Mouse (Mus musculus): ENCODE results near the gene Negr1. TPM values are rescaled to one million over a fixed set of nuclear protein-coding genes. Genes with fewer than 3 reads are reported as not detected.

The Negr1 gene
- polyA plus RNA-seq, 1 experiment from 2014 or later, result 5.3 TPM

DNA sequence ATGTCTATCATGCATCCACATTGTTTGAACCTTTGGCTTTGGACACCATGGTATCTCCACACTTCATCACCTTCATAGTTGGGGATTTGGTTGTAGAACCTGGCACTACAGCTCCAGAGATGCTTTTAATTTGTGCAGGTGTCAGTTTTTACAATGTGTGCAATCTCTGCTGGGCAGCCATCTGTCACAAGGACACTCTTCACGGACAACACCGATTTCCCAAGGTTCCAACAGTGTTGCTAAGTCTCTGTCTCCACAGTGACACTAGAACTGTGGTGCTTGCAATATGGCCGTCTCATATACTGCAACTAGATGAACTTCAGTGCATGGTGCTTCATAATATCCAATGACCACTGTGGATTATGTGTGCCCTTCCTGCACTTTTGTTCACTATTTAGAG lies 425.5 kb downstream of the Negr1 start:
- no peaks in the 10 kb centered on the region for H3K36me3 ChIP-seq (ENCODE audit: control insufficient read depth, insufficient read depth, low read length)
- DNase-seq (ENCODE audit: low spot score), result no peak
- H3K27ac ChIP-seq (ENCODE audit: low read depth, low read length), result no peak overlapping the region
- no peak overlapping the region for H3K4me2 ChIP-seq (ENCODE audit: low read depth, low read length, severe bottlenecking)
- H3K27me3 ChIP-seq (ENCODE audit: control insufficient read depth, insufficient read depth, low read length), result no peaks in the 10 kb centered on the region
- H3K9ac ChIP-seq (ENCODE audit: low read length), result no peak overlapping the region
- no peaks in the 10 kb centered on the region for H3K9me3 ChIP-seq (ENCODE audit: control insufficient read depth, low read length)
- ATAC-seq (replicated peaks; ENCODE audit: low FRiP score), result no peak
- no peaks in the 10 kb centered on the region for H3K4me1 ChIP-seq (replicated peaks; ENCODE audit: control insufficient read depth, insufficient read depth, low read length)
- no peak overlapping the region for H3K4me3 ChIP-seq (ENCODE audit: low read depth, low read length)
- 87% methylated on average over 3 of the region's 3 CpGs for whole genome bisulfite sequencing

DNA sequence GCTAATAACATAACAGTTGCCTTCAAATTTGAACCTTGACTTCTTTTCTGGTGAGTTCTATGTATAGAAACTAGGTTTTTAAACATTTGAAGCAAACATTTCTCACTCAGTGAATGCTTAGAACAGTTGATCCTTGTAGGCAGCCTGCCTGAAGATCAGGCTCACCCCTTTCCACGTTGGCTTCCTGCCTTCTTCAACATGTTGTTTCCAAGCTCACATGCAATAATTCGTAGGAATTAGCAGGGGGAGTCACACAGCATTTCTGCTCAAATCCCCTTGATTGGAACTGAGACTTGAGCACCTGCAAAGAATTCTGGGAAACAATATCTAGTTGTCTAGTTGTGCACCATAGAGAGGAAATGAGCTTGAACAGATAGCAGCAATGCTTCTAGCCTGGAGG lies 430.6 kb downstream of the Negr1 start:
- ATAC-seq (replicated peaks; ENCODE audit: low FRiP score) (no peak), DNase-seq (ENCODE audit: low spot score) (no peak)
- H3K9ac ChIP-seq (ENCODE audit: low read length), result no peak overlapping the region
- H3K36me3 ChIP-seq (ENCODE audit: control insufficient read depth, insufficient read depth, low read length), result no peaks in the 10 kb centered on the region
- H3K4me2 ChIP-seq (ENCODE audit: low read depth, low read length, severe bottlenecking), result no peak overlapping the region
- no peaks in the 10 kb centered on the region for H3K9me3 ChIP-seq (ENCODE audit: control insufficient read depth, low read length)
- WGBS, result 83% methylated on average over 2 of the region's 2 CpGs
- no peaks in the 10 kb centered on the region for H3K4me1 ChIP-seq (replicated peaks; ENCODE audit: control insufficient read depth, insufficient read depth, low read length)
- no peaks in the 10 kb centered on the region for H3K27me3 ChIP-seq (ENCODE audit: control insufficient read depth, insufficient read depth, low read length)
- no peak overlapping the region for H3K4me3 ChIP-seq (ENCODE audit: low read depth, low read length)
- no peak overlapping the region for H3K27ac ChIP-seq (ENCODE audit: low read depth, low read length)

DNA sequence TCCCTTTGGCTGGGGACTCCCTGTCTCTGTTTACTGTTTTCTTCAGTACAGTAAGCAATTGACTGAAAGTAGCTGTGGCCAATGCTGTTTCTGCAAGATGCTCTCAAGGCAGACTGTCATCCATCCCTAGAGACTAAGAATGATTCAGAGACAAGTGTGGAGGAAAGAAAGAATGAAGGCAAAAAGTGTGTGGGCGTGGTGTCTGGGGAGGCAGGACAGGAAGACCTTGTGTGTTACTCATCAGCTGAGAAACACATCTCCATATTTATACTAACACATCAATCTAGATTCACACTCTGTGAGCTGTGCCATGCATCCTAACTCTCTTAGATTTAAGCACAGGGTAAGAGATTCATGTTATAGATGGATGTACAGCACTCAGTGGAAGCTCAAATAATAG lies 431.2 kb downstream of the Negr1 start:
- Histone ChIP-seq H3K4me2 (ENCODE audit: low read depth, low read length, severe bottlenecking) (no peak overlapping the region), H3K9ac (ENCODE audit: low read length) (no peak overlapping the region), H3K9me3 (ENCODE audit: control insufficient read depth, low read length) (no peaks in the 10 kb centered on the region), H3K27ac (ENCODE audit: low read depth, low read length) (no peak overlapping the region), H3K36me3 (ENCODE audit: control insufficient read depth, insufficient read depth, low read length) (no peaks in the 10 kb centered on the region), H3K4me1 (replicated peaks; ENCODE audit: control insufficient read depth, insufficient read depth, low read length) (no peaks in the 10 kb centered on the region), H3K4me3 (ENCODE audit: low read depth, low read length) (no peak overlapping the region), H3K27me3 (ENCODE audit: control insufficient read depth, insufficient read depth, low read length) (no peaks in the 10 kb centered on the region)
- no peak for DNase-seq (ENCODE audit: low spot score)
- WGBS, result 73% methylated on average over 1 of the region's 1 CpGs
- ATAC-seq (replicated peaks; ENCODE audit: low FRiP score), result no peak

DNA sequence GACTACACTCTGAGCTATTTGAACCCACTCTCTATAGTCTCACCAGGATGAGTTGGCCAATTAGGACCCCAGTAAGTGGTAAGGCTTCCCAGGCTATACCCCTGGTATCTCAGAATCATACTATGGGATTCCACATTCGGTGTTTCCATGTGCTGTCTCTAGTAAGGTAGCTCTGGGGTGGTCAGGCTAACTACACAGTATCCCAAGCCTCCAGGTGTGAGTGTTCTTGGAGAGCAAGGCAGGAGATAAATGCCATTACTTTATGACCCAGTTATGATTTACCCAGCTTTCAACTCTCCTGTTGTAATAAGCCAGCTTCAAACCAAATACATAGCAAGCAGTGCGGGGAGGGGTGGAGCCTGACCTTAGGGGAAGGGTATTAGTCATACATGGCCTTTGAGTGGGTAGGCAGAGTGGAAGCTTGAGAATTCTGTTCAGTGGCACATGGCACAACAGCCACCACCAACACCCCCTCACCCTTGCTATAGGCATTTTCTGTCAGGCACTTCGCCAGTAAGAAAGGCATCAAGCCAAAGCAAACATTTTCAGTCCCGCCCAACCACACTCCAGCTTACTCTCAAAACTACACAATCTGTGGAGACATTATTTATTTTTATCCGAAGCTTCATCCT lies 437.7 kb downstream of the Negr1 start:
- WGBS, result 91% methylated on average over 5 of the region's 5 CpGs
- H3K36me3 ChIP-seq (ENCODE audit: control insufficient read depth, insufficient read depth, low read length), result no peaks in the 10 kb centered on the region
- no peaks in the 10 kb centered on the region for H3K4me1 ChIP-seq (replicated peaks; ENCODE audit: control insufficient read depth, insufficient read depth, low read length)
- H3K4me2 ChIP-seq (ENCODE audit: low read depth, low read length, severe bottlenecking), result no peak overlapping the region
- ATAC-seq (replicated peaks; ENCODE audit: low FRiP score) (no peak), DNase-seq (ENCODE audit: low spot score) (no peak)
- no peak overlapping the region for H3K9ac ChIP-seq (ENCODE audit: low read length)
- H3K9me3 ChIP-seq (ENCODE audit: control insufficient read depth, low read length), result no peaks in the 10 kb centered on the region
- no peak overlapping the region for H3K4me3 ChIP-seq (ENCODE audit: low read depth, low read length)
- H3K27ac ChIP-seq (ENCODE audit: low read depth, low read length), result no peak overlapping the region
- no peaks in the 10 kb centered on the region for H3K27me3 ChIP-seq (ENCODE audit: control insufficient read depth, insufficient read depth, low read length)

DNA sequence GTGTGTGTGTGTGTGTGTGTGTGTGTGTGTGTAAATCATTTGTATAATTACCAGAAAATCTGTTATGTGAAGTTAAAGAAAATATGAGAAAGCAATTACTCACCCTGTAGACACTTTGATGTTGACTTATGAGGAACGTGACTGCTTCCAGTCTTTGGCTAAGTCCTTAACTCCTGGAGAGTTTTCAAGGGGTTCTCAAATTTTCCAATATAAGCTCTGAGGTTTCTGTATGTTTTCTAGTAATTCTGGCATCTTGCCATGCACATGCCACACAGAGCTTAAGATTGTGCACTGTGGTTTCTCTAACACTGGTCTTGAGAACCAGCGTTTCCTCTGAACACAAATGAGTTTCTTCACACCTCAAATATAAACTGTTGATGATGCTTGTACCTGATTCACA lies 460.0 kb downstream of the Negr1 start:
- DNase-seq (ENCODE audit: low spot score) (no peak), ATAC-seq (replicated peaks; ENCODE audit: low FRiP score) (no peak)
- 88% methylated on average over 2 of the region's 2 CpGs for WGBS
- no peak overlapping the region for H3K4me3 ChIP-seq (ENCODE audit: low read depth, low read length)
- no peak overlapping the region for H3K9ac ChIP-seq (ENCODE audit: low read length)
- H3K27ac ChIP-seq (ENCODE audit: low read depth, low read length), result no peak overlapping the region
- no peaks in the 10 kb centered on the region for H3K9me3 ChIP-seq (ENCODE audit: control insufficient read depth, low read length)
- H3K4me2 ChIP-seq (ENCODE audit: low read depth, low read length, severe bottlenecking), result no peak overlapping the region
- no peaks in the 10 kb centered on the region for H3K36me3 ChIP-seq (ENCODE audit: control insufficient read depth, insufficient read depth, low read length)
- no peaks in the 10 kb centered on the region for H3K27me3 ChIP-seq (ENCODE audit: control insufficient read depth, insufficient read depth, low read length)
- no peaks in the 10 kb centered on the region for H3K4me1 ChIP-seq (replicated peaks; ENCODE audit: control insufficient read depth, insufficient read depth, low read length)

DNA sequence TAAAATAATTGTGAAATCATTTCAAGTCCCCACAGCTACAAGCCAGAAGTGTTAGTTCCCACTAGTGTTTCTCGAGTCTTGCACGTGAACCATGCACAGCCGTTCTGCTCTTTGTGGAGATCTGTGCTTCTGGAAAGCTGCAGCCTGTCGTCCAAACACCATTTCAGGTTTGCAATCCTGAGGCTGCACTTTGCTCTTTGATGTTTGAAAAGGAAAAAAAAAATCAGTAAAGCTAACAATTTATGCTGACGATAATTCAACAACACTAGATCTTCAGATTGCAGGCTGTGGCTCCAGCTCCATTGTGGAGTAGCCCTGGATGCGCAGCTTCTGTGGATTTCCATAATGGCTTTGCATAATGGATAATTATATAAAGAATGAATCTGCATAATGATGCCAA lies 463.0 kb downstream of the Negr1 start:
- H3K4me2 ChIP-seq (ENCODE audit: low read depth, low read length, severe bottlenecking), result no peak overlapping the region
- ATAC-seq (replicated peaks; ENCODE audit: low FRiP score) (no peak), DNase-seq (ENCODE audit: low spot score) (no peak)
- no peak overlapping the region for H3K9ac ChIP-seq (ENCODE audit: low read length)
- H3K27me3 ChIP-seq (ENCODE audit: control insufficient read depth, insufficient read depth, low read length), result no peaks in the 10 kb centered on the region
- no peaks in the 10 kb centered on the region for H3K4me1 ChIP-seq (replicated peaks; ENCODE audit: control insufficient read depth, insufficient read depth, low read length)
- H3K27ac ChIP-seq (ENCODE audit: low read depth, low read length), result no peak overlapping the region
- 81% methylated on average over 6 of the region's 6 CpGs for WGBS
- no peaks in the 10 kb centered on the region for H3K36me3 ChIP-seq (ENCODE audit: control insufficient read depth, insufficient read depth, low read length)
- no peaks in the 10 kb centered on the region for H3K9me3 ChIP-seq (ENCODE audit: control insufficient read depth, low read length)
- no peak overlapping the region for H3K4me3 ChIP-seq (ENCODE audit: low read depth, low read length)

DNA sequence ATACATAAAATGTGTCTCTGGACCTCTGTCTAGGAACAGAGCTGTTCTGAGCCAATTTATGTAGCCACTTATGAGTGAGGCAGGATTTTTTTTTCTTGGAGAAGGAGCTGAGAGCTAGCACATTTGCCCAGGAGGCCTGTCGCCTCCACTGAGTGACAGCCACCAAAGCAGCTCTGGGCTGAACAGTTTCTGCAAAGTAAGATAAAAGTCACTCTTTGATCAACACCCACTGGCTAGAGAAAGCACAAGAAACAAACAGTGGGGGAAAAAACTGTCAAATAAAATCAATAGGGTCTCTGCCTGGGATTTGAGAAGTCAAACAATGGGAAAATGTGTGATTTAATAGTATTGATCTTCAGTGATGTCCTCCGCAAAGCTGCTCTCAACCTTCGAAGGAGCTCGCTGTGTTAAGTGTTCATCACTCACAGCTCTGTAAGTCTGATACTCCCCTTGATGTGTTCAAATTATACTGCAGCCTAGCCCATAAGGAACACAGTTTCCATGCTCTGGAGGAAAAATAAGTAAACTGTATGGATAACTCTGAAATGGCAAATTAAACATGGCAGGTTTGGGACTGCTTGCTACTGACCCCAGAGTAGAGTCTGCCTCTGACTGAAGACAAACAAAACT lies 470.0 kb downstream of the Negr1 start:
- 78% methylated on average over 4 of the region's 4 CpGs for WGBS
- no peak overlapping the region for H3K4me3 ChIP-seq (ENCODE audit: low read depth, low read length)
- no peaks in the 10 kb centered on the region for H3K9me3 ChIP-seq (ENCODE audit: control insufficient read depth, low read length)
- no peaks in the 10 kb centered on the region for H3K4me1 ChIP-seq (replicated peaks; ENCODE audit: control insufficient read depth, insufficient read depth, low read length)
- DNase-seq (ENCODE audit: low spot score) (no peak), ATAC-seq (replicated peaks; ENCODE audit: low FRiP score) (no peak)
- no peak overlapping the region for H3K4me2 ChIP-seq (ENCODE audit: low read depth, low read length, severe bottlenecking)
- no peaks in the 10 kb centered on the region for H3K36me3 ChIP-seq (ENCODE audit: control insufficient read depth, insufficient read depth, low read length)
- H3K27ac ChIP-seq (ENCODE audit: low read depth, low read length), result no peak overlapping the region
- H3K27me3 ChIP-seq (ENCODE audit: control insufficient read depth, insufficient read depth, low read length), result no peaks in the 10 kb centered on the region
- H3K9ac ChIP-seq (ENCODE audit: low read length), result no peak overlapping the region

DNA sequence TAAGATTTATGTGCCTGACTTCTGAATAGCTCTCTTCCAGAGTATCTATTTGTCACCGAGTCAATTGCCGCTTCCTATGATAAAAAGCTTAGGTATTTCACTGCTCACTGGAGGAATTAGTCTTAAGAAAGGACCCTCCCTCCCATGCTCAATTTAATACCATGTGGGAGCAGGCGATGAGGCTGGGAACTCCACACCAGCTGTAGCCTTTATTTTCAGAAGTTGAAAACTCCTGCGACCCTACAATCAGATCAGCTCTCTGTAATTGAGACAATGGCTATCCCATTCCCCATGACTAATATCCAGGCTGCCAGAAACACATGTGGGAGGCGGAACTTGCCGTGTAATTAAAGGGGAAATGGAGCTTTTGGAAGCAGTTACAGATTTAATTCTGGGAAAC lies 474.4 kb downstream of the Negr1 start:
- no peaks in the 10 kb centered on the region for H3K4me1 ChIP-seq (replicated peaks; ENCODE audit: control insufficient read depth, insufficient read depth, low read length)
- no peaks in the 10 kb centered on the region for H3K27me3 ChIP-seq (ENCODE audit: control insufficient read depth, insufficient read depth, low read length)
- 82% methylated on average over 6 of the region's 6 CpGs for WGBS
- no peak overlapping the region for H3K9ac ChIP-seq (ENCODE audit: low read length)
- no peaks in the 10 kb centered on the region for H3K9me3 ChIP-seq (ENCODE audit: control insufficient read depth, low read length)
- ATAC-seq (replicated peaks; ENCODE audit: low FRiP score) (no peak), DNase-seq (ENCODE audit: low spot score) (no peak)
- H3K27ac ChIP-seq (ENCODE audit: low read depth, low read length), result no peak overlapping the region
- H3K36me3 ChIP-seq (ENCODE audit: control insufficient read depth, insufficient read depth, low read length), result no peaks in the 10 kb centered on the region
- H3K4me3 ChIP-seq (ENCODE audit: low read depth, low read length), result no peak overlapping the region
- H3K4me2 ChIP-seq (ENCODE audit: low read depth, low read length, severe bottlenecking), result no peak overlapping the region

DNA sequence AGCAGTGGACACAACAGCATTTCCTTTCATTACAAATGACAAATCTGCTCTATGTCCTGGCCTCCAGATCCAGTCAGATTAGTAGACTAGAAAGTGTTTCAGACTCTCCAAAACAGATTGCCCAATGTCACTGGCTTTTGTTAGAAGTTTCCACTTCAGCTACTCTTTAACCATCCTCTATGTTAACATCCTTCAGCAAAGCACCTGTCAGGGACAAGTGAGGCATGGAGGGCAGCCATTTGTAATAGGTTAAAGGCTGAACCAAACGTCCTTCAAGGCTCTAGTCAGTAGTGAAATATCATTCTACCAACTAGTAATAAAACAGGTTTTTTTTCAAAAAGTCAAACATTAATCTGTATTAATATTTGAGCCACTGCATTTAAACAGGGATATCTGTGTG lies 475.0 kb downstream of the Negr1 start:
- WGBS, result 68% methylated on average over 1 of the region's 1 CpGs
- Histone ChIP-seq H3K4me1 (replicated peaks; ENCODE audit: control insufficient read depth, insufficient read depth, low read length) (no peaks in the 10 kb centered on the region), H3K27me3 (ENCODE audit: control insufficient read depth, insufficient read depth, low read length) (no peaks in the 10 kb centered on the region), H3K4me3 (ENCODE audit: low read depth, low read length) (no peak overlapping the region), H3K36me3 (ENCODE audit: control insufficient read depth, insufficient read depth, low read length) (no peaks in the 10 kb centered on the region), H3K9me3 (ENCODE audit: control insufficient read depth, low read length) (no peaks in the 10 kb centered on the region), H3K4me2 (ENCODE audit: low read depth, low read length, severe bottlenecking) (no peak overlapping the region), H3K9ac (ENCODE audit: low read length) (no peak overlapping the region), H3K27ac (ENCODE audit: low read depth, low read length) (no peak overlapping the region)
- ATAC-seq (replicated peaks; ENCODE audit: low FRiP score), result no peak
- DNase-seq (ENCODE audit: low spot score), result no peak
